Mouse (Mus musculus): ENCODE data around the gene Armc2.

- TF ChIP-seq CTCF (IDR thresholded peaks at IDR 0.05; ENCODE audit: extremely low read depth, insufficient read depth, insufficient read length, insufficient replicate concordance) (no peak), POLR2A (IDR thresholded peaks at IDR 0.05; ENCODE audit: low read depth, low read length) (no peak)
These were observed at the start of gene Armc2 for GRCm38 (mm10) chr10:42018016-42018949.
